ENCODE assay signal across 20 mouse cellular contexts in genomic region chr1:131019492-131020098, GRCm38 (mm10). TPM values are rescaled to one million over a fixed set of nuclear protein-coding genes. Genes with fewer than 3 reads are reported as not detected.
"Had no signal": no experiment of that assay in that cellular context is flagged by ENCODE, and none has a peak within 500 bp of the region (broad histone marks: within the 10 kb centered on the region; RNA-seq: fewer than 3 reads in every experiment).

Il10 (plus strand) TSS chr1:131019845.

- H3K9me3 ChIP-seq: kidney, embryonic 15.5 days; limb, embryonic 15.5 days; midbrain, embryonic 10.5 days; midbrain, embryonic 15.5 days; neural tube, embryonic 12.5 days had no signal

- DNase-seq: kidney, adult 18-20 months; kidney, postnatal 25 days; layer of hippocampus, adult 9-11 months; layer of hippocampus, postnatal 36 days; lung, adult 2 months; lung, postnatal 10 days; lung, postnatal 4 days; thymus, adult 18-20 months; thymus, postnatal 25 days had no signal

- H3K4me1 ChIP-seq: limb, embryonic 15.5 days; midbrain, embryonic 15.5 days; neural tube, embryonic 12.5 days had no signal

- H3K4me2 ChIP-seq: kidney, embryonic 15.5 days; limb, embryonic 15.5 days; midbrain, embryonic 15.5 days; neural tube, embryonic 12.5 days had no signal

- H3K36me3 ChIP-seq: kidney, embryonic 15.5 days; limb, embryonic 15.5 days; midbrain, embryonic 10.5 days; midbrain, embryonic 15.5 days; neural tube, embryonic 12.5 days had no signal

- H3K27me3 ChIP-seq: limb, embryonic 15.5 days; midbrain, embryonic 15.5 days; neural tube, embryonic 12.5 days had no signal

- H3K9ac ChIP-seq: kidney, embryonic 15.5 days; limb, embryonic 15.5 days; liver, embryonic 14.5 days; midbrain, embryonic 15.5 days; neural tube, embryonic 12.5 days had no signal

- H3K4me3 ChIP-seq: kidney, embryonic 15.5 days; limb, embryonic 15.5 days; midbrain, embryonic 10.5 days; midbrain, embryonic 15.5 days; neural tube, embryonic 12.5 days had no signal

- H3K27ac ChIP-seq: kidney, embryonic 15.5 days; limb, embryonic 15.5 days; liver, embryonic 14.5 days; midbrain, embryonic 10.5 days; midbrain, embryonic 15.5 days; neural tube, embryonic 12.5 days had no signal

- ATAC-seq: midbrain, embryonic 15.5 days had no signal

RNA-seq across cellular contexts. Expression of gene Il10, which starts in this region (rescaled TPM):
- total RNA-seq: layer of hippocampus, postnatal 36 days; left cerebral cortex, adult 8-10 months; left cerebral cortex, postnatal 25 days; monocyte, adult 5-6 weeks; neutrophil, adult 5-6 weeks had no signal
- polyA plus RNA-seq: kidney, embryonic 15.5 days; limb, embryonic 11.5 days; limb, embryonic 15.5 days; lung, adult 2 months; midbrain, embryonic 10.5 days; midbrain, embryonic 15.5 days; neural tube, embryonic 12.5 days had no signal
